Mouse (Mus musculus) thymus, adult 2 months (tissue): ENCODE data around the gene Ube2e3.

Experiments
- CTCF ChIP-seq: fragments of 200-500 bp; IDR thresholded peaks from 2 replicates; pipeline ENCODE4 v1.5.1; 2012; ENCODE audit warnings: mild to moderate bottlenecking, control low read depth, low read length, moderate library complexity, borderline replicate concordance; ENCODE audit not compliant: control insufficient read depth, poor library complexity, insufficient read depth; ENCODE audit errors: extremely low read depth
- POLR2A ChIP-seq: fragments of 200-500 bp; IDR thresholded peaks from 2 replicates; pipeline ENCODE4 v1.6.1; 2012; ENCODE audit warnings: mild to moderate bottlenecking, low read length, control low read depth, moderate library complexity; ENCODE audit not compliant: control insufficient read depth, poor library complexity, insufficient read depth; ENCODE audit errors: extremely low read depth

- no peak for TF ChIP-seq CTCF
- TF ChIP-seq POLR2A: no peak
These were observed 7.9 kb upstream of the Ube2e3 start for GRCm38 (mm10) chr2:78860088-78860372.
